Comparison of ENCODE assay signal across 8 mouse cellular contexts in genomic region chr3:61365779-61366373, GRCm38 (mm10). TPM values are rescaled to one million over a fixed set of nuclear protein-coding genes. Genes with fewer than 3 reads are reported as not detected.
DNase-seq lines count a peak whose midpoint lies in the region; ATAC-seq and TF ChIP-seq lines count a peak whose summit lies in the region.

Gene B430305J03Rik, minus strand, starts transcription at chr3:61365951.

- peak within 1 kb of the TSS; percentile 92 for H3K4me3 ChIP-seq in ES-Bruce4 (ENCODE audit: low read depth, low read length)
- peak within 1 kb of the TSS; percentile 88 for H3K4me3 ChIP-seq in forebrain, embryonic 12.5 days (replicated peaks)
- H3K4me3 ChIP-seq in hindbrain, postnatal 0 days (ENCODE audit: low read length): peak within 1 kb of the TSS; percentile 59
- peak within 1 kb of the TSS; percentile 80 for H3K4me3 ChIP-seq in lung, embryonic 14.5 days (ENCODE audit: low read depth, low read length)
- peak within 1 kb of the TSS; percentile 91 for H3K4me3 ChIP-seq in stomach, embryonic 14.5 days (ENCODE audit: low read depth, low read length)

- TF ChIP-seq POLR2A in ES-Bruce4 (IDR thresholded peaks at IDR 0.05; ENCODE audit: insufficient read depth, low read length): no peak

- H3K27me3 ChIP-seq in ES-Bruce4 (ENCODE audit: control insufficient read depth, insufficient read depth, low read length, poor library complexity, severe bottlenecking): no peaks in the 10 kb centered on the region
- H3K27me3 ChIP-seq in forebrain, embryonic 12.5 days: no peaks in the 10 kb centered on the region
- no peaks in the 10 kb centered on the region for H3K27me3 ChIP-seq in hindbrain, postnatal 0 days (ENCODE audit: insufficient read depth, low read length)
- H3K27me3 ChIP-seq in lung, embryonic 14.5 days (ENCODE audit: insufficient read depth, low read length): no peaks in the 10 kb centered on the region
- no peaks in the 10 kb centered on the region for H3K27me3 ChIP-seq in stomach, embryonic 14.5 days (ENCODE audit: control insufficient read depth, insufficient read depth, low read length)

- peaks cover 1% of the 10 kb centered on the region for H3K4me1 ChIP-seq in ES-Bruce4 (ENCODE audit: control insufficient read depth, insufficient read depth, low read length)
- H3K4me1 ChIP-seq in forebrain, embryonic 12.5 days: peaks cover 28% of the 10 kb centered on the region
- peaks cover 5% of the 10 kb centered on the region; the same call in 1 of the 2 replicates for H3K4me1 ChIP-seq in hindbrain, postnatal 0 days (ENCODE audit: insufficient read depth, low read length)
- H3K4me1 ChIP-seq in lung, embryonic 14.5 days (ENCODE audit: insufficient read depth): peaks cover 3% of the 10 kb centered on the region; the same call in 1 of the 2 replicates
- H3K4me1 ChIP-seq in stomach, embryonic 14.5 days (ENCODE audit: control insufficient read depth, insufficient read depth, low read length): peaks cover 13% of the 10 kb centered on the region; the same call in 1 of the 2 replicates

- peak within 1 kb of the TSS; percentile 85 for H3K4me2 ChIP-seq in forebrain, embryonic 12.5 days
- H3K4me2 ChIP-seq in hindbrain, postnatal 0 days (ENCODE audit: low read depth, low read length): peak within 1 kb of the TSS; percentile 93
- peak within 1 kb of the TSS; percentile 89 for H3K4me2 ChIP-seq in lung, embryonic 14.5 days
- peak within 1 kb of the TSS; percentile 74 for H3K4me2 ChIP-seq in stomach, embryonic 14.5 days (replicated peaks; ENCODE audit: low read depth, low read length)

- no peaks in the 10 kb centered on the region for H3K9me3 ChIP-seq in ES-Bruce4 (replicated peaks; ENCODE audit: control insufficient read depth, insufficient read depth, low read length, poor library complexity, severe bottlenecking)
- H3K9me3 ChIP-seq in forebrain, embryonic 12.5 days: no peaks in the 10 kb centered on the region
- H3K9me3 ChIP-seq in hindbrain, postnatal 0 days (ENCODE audit: low read length): no peaks in the 10 kb centered on the region
- no peaks in the 10 kb centered on the region for H3K9me3 ChIP-seq in lung, embryonic 14.5 days (ENCODE audit: low read depth, low read length)
- no peaks in the 10 kb centered on the region for H3K9me3 ChIP-seq in stomach, embryonic 14.5 days (ENCODE audit: control insufficient read depth, low read depth, low read length)

- peak; percentile 4 for DNase-seq in gastrocnemius, adult 18-20 months (ENCODE audit: low spot score)
- no peak for DNase-seq in gastrocnemius, postnatal 10 days
- peak; percentile 12 for DNase-seq in hindbrain, postnatal 0 days (ENCODE audit: low spot score)
- DNase-seq in lung, embryonic 14.5 days: peak; percentile 54
- DNase-seq in yolk sac, embryonic 10.5 days (ENCODE audit: low spot score): no peak

- H3K27ac ChIP-seq in ES-Bruce4 (ENCODE audit: insufficient read depth, low read length): no peak within 1 kb of the TSS
- H3K27ac ChIP-seq in forebrain, embryonic 12.5 days: peak within 1 kb of the TSS; percentile 90
- peak within 1 kb of the TSS; percentile 87 for H3K27ac ChIP-seq in hindbrain, postnatal 0 days
- peak within 1 kb of the TSS; percentile 48; the same call in 1 of the 2 replicates for H3K27ac ChIP-seq in lung, embryonic 14.5 days (ENCODE audit: low read depth)
- H3K27ac ChIP-seq in stomach, embryonic 14.5 days (ENCODE audit: low read length): peak within 1 kb of the TSS; percentile 75

- TF ChIP-seq CTCF in ES-Bruce4 (IDR thresholded peaks at IDR 0.05; ENCODE audit: low read depth, low read length): no peak
- TF ChIP-seq CTCF in hindbrain, postnatal 0 days (IDR thresholded peaks at IDR 0.05; ENCODE audit: low read depth): no peak
- TF ChIP-seq CTCF in lung, embryonic 14.5 days (IDR thresholded peaks at IDR 0.05; ENCODE audit: low read depth): no peak

- ATAC-seq in forebrain, embryonic 12.5 days (ENCODE audit: low FRiP score): no peak
- no peak for ATAC-seq in hindbrain, postnatal 0 days
- ATAC-seq in lung, embryonic 14.5 days (ENCODE audit: insufficient read depth): no peak
- ATAC-seq in stomach, embryonic 14.5 days (ENCODE audit: insufficient number of reproducible peaks, insufficient read depth, low FRiP score, low read depth): no peak

- no peaks in the 10 kb centered on the region for H3K36me3 ChIP-seq in ES-Bruce4 (ENCODE audit: control insufficient read depth, insufficient read depth, low read length, poor library complexity, severe bottlenecking)
- no peaks in the 10 kb centered on the region; the same call in 1 of the 2 replicates for H3K36me3 ChIP-seq in forebrain, embryonic 12.5 days (replicated peaks)
- H3K36me3 ChIP-seq in hindbrain, postnatal 0 days (ENCODE audit: insufficient read depth, low read length): no peaks in the 10 kb centered on the region
- peaks cover 8% of the 10 kb centered on the region; the same call in 1 of the 2 replicates for H3K36me3 ChIP-seq in lung, embryonic 14.5 days (ENCODE audit: insufficient read depth)
- H3K36me3 ChIP-seq in stomach, embryonic 14.5 days (ENCODE audit: control insufficient read depth, insufficient read depth, low read length): no peaks in the 10 kb centered on the region; the same call in 1 of the 2 replicates

- WGBS in forebrain, embryonic 12.5 days: 2% methylated on average over 10 of the region's 10 CpGs
- 2% methylated on average over 10 of the region's 10 CpGs for WGBS in hindbrain, postnatal 0 days
- under 1% methylated on average over 10 of the region's 10 CpGs for WGBS in lung, embryonic 14.5 days
- WGBS in stomach, embryonic 14.5 days: 3% methylated on average over 10 of the region's 10 CpGs

- TF ChIP-seq EP300 in ES-Bruce4 (IDR thresholded peaks at IDR 0.05; ENCODE audit: insufficient read depth, low read depth, low read length): no peak

- peak within 1 kb of the TSS; percentile 91 for H3K9ac ChIP-seq in ES-Bruce4 (ENCODE audit: low read depth, poor library complexity, severe bottlenecking)
- peak within 1 kb of the TSS; percentile 87 for H3K9ac ChIP-seq in forebrain, embryonic 12.5 days
- H3K9ac ChIP-seq in hindbrain, postnatal 0 days (replicated peaks; ENCODE audit: low read length): peak within 1 kb of the TSS; percentile 89
- peak within 1 kb of the TSS; percentile 84 for H3K9ac ChIP-seq in lung, embryonic 14.5 days
- H3K9ac ChIP-seq in stomach, embryonic 14.5 days (replicated peaks; ENCODE audit: low read depth, low read length): peak within 1 kb of the TSS; percentile 73

RNA-seq across cellular contexts. Expression of gene B430305J03Rik, which starts in this region (rescaled TPM):
- total RNA-seq in gastrocnemius, adult 18-20 months (2021): not detected
- total RNA-seq in gastrocnemius, postnatal 10 days (2021): under 1 TPM; 0.21 to 0.27 TPM
- polyA plus RNA-seq in ES-Bruce4 (2011; ENCODE audit: insufficient read depth, insufficient read length, low read depth, missing spikeins): 0.47 and 0.70 TPM in 2 replicates
- not detected in 2 replicates for polyA plus RNA-seq in forebrain, embryonic 12.5 days (2016; fragmentation: Nextera tagmentation; extraction: Ambion mirVana)
- 2.0 and 3.0 TPM in 2 replicates for total RNA-seq in hindbrain, postnatal 0 days (2014; rRNA removed)
- polyA plus RNA-seq in hindbrain, postnatal 0 days (2015; fragmentation: Nextera tagmentation; extraction: Ambion mirVana): not detected in 2 replicates
- polyA plus RNA-seq in lung, embryonic 14.5 days (2014; fragmentation: Nextera tagmentation; extraction: Ambion mirVana): not detected in 2 replicates
- not detected in 2 replicates for polyA plus RNA-seq in stomach, embryonic 14.5 days (2014; fragmentation: Nextera tagmentation; extraction: Ambion mirVana)

Comparison
In these comparisons a context has a peak if more than half of its experiments do, and no peak if none do; other contexts are left out.
1. Peak in DNase-seq in gastrocnemius, adult 18-20 months; RNA of the gene not detected or under 1 TPM.
2. Peak in DNase-seq, H3K4me3 ChIP-seq, H3K27ac ChIP-seq, H3K9ac ChIP-seq and H3K4me2 ChIP-seq in lung, embryonic 14.5 days; RNA of the gene not detected or under 1 TPM.